Mouse (Mus musculus): ENCODE results near the gene Gabrp. TPM values are rescaled to one million over a fixed set of nuclear protein-coding genes. Genes with fewer than 3 reads are reported as not detected.

Gene Gabrp
- polyA plus RNA-seq (2015; fragmentation: Nextera tagmentation; extraction: Ambion mirVana): 0.07 TPM in 1 of 2 replicates, not detected in the other

GRCm38 (mm10) chr11:33578859-33579258 lies at the start of gene Gabrp:
Gabrp (minus strand) TSS chr11:33578959.

GRCm38 (mm10) chr11:33598986-33599385 lies 20.2 kb upstream of the Gabrp start, which contains the start of gene D130052B06Rik:
D130052B06Rik (plus strand) TSS chr11:33599302.

GRCm38 (mm10) chr11:33513376-33513991 lies 65.3 kb downstream of the Gabrp start, which contains the start of gene Ranbp17:
Ranbp17 (minus strand) TSS chr11:33513746.

Other genes with a start within 250 kb of the Gabrp start
- gene Ranbp17, start 65.2 kb downstream of the Gabrp start, polyA plus RNA-seq (2015; fragmentation: Nextera tagmentation; extraction: Ambion mirVana): 3.5 TPM in 2 replicates
- not detected in 2 replicates for gene D130052B06Rik, start 20.3 kb upstream of the Gabrp start, polyA plus RNA-seq (2015; fragmentation: Nextera tagmentation; extraction: Ambion mirVana)

All from adrenal gland, postnatal 0 days (tissue).